Mouse (Mus musculus) heart, embryonic 15.5 days (tissue): ENCODE measurements around the gene Foxp2. TPM values are rescaled to one million over a fixed set of nuclear protein-coding genes. Genes with fewer than 3 reads are reported as not detected.

Experiments
- ATAC-seq: fragments of 200-750 bp; cut with Nextera tagmentation; replicated peaks from 2 replicates; pipeline ENCODE4 v1.8.0; 2017; ENCODE audit warnings: low read depth, moderate TSS enrichment; ENCODE audit not compliant: insufficient number of reproducible peaks, insufficient read depth, low FRiP score
- H3K27ac ChIP-seq: fragments of 300-500 bp; sonication (generic); 2 replicates; pipeline ENCODE4 v1.5.1; 2015; ENCODE audit warnings: mild to moderate bottlenecking, inconsistent platforms
- H3K27me3 ChIP-seq: fragments of 300-500 bp; sonication (generic); 2 replicates; pipeline ENCODE4 v1.6.1; 2015; ENCODE audit warnings: inconsistent platforms
- H3K36me3 ChIP-seq: fragments of 300-500 bp; sonication (generic); 2 replicates; pipeline ENCODE4 v1.6.1; 2015; ENCODE audit warnings: mild to moderate bottlenecking, inconsistent platforms
- H3K4me1 ChIP-seq: fragments of 300-500 bp; sonication (generic); replicated peaks from 2 replicates; pipeline ENCODE4 v1.6.1; 2015; ENCODE audit warnings: inconsistent platforms
- H3K4me2 ChIP-seq: fragments of 300-500 bp; sonication (generic); 2 replicates; pipeline ENCODE4 v1.6.1; 2015; ENCODE audit warnings: inconsistent platforms, mild to moderate bottlenecking, moderate library complexity
- H3K4me3 ChIP-seq: fragments of 300-500 bp; sonication (generic); 2 replicates; pipeline ENCODE4 v1.5.1; 2015; ENCODE audit warnings: mild to moderate bottlenecking, inconsistent platforms
- H3K9ac ChIP-seq: fragments of 300-500 bp; sonication (generic); 2 replicates; pipeline ENCODE4 v1.6.1; 2015; ENCODE audit warnings: mild to moderate bottlenecking, inconsistent platforms
- H3K9me3 ChIP-seq: fragments of 300-500 bp; sonication (generic); replicated peaks from 2 replicates; pipeline ENCODE4 v1.6.1; 2016; ENCODE audit warnings: inconsistent platforms
- WGBS: fragments of 180-500 bp; shearing (Covaris S2); methylation state at CpG from one replicate; pipeline ENCODE4 v1.1.7; 2015; ENCODE audit warnings: mixed read lengths; 5-methylcytosine and 5-hydroxymethylcytosine counted together
- polyA plus RNA-seq: library from polyadenylated mRNA; unstranded; fragments of >200 nt; fragmentation: Nextera tagmentation; extraction: Ambion mirVana; gene quantifications from 2 replicates; pipeline ENCODE4 v1.2.1, GENCODE M21; 2015

Gene Foxp2
- polyA plus RNA-seq, 1 experiment from 2014 or later, result 8.5 TPM

GRCm38 (mm10) chr6:15373621-15374020, 472.5 kb downstream of the Foxp2 start:
- ATAC-seq, result no peak
- no peaks in the 10 kb centered on the region for H3K9me3 ChIP-seq
- H3K4me1 ChIP-seq, result no peaks in the 10 kb centered on the region
- H3K4me2 ChIP-seq, result no peak overlapping the region
- H3K27ac ChIP-seq, result no peak overlapping the region
- H3K36me3 ChIP-seq, result no peaks in the 10 kb centered on the region
- WGBS, result 61% methylated on average over 3 of the region's 3 CpGs
- no peak overlapping the region for H3K9ac ChIP-seq
- no peaks in the 10 kb centered on the region for H3K27me3 ChIP-seq
- no peak overlapping the region for H3K4me3 ChIP-seq

GRCm38 (mm10) chr6:15378261-15378660, 477.1 kb downstream of the Foxp2 start:
- Histone ChIP-seq H3K4me3 (no peak overlapping the region), H3K9ac (no peak overlapping the region), H3K9me3 (no peaks in the 10 kb centered on the region), H3K27me3 (no peaks in the 10 kb centered on the region), H3K4me1 (no peaks in the 10 kb centered on the region), H3K4me2 (no peak overlapping the region), H3K36me3 (no peaks in the 10 kb centered on the region), H3K27ac (no peak overlapping the region)
- ATAC-seq, result no peak
- 70% methylated on average over 5 of the region's 5 CpGs for WGBS

GRCm38 (mm10) chr6:15396462-15396861, 495.3 kb downstream of the Foxp2 start:
- no peak for ATAC-seq
- no peak overlapping the region for H3K27ac ChIP-seq
- WGBS, result 73% methylated on average over 6 of the region's 6 CpGs

GRCm38 (mm10) chr6:15397485-15397884, 496.3 kb downstream of the Foxp2 start:
- ATAC-seq, result no peak
- no peaks in the 10 kb centered on the region for H3K27me3 ChIP-seq
- 81% methylated on average over 5 of the region's 5 CpGs for WGBS
- no peaks in the 10 kb centered on the region for H3K4me1 ChIP-seq
- H3K4me3 ChIP-seq, result no peak overlapping the region
- H3K9ac ChIP-seq, result no peak overlapping the region
- H3K4me2 ChIP-seq, result no peak overlapping the region
- H3K9me3 ChIP-seq, result no peaks in the 10 kb centered on the region
- H3K27ac ChIP-seq, result no peak overlapping the region
- H3K36me3 ChIP-seq, result no peaks in the 10 kb centered on the region

More at GRCm38 (mm10) chr6:15396462-15396861, 495.3 kb downstream of the Foxp2 start:
- no peak overlapping the region for H3K4me2 ChIP-seq
- no peak overlapping the region for H3K4me3 ChIP-seq
- no peaks in the 10 kb centered on the region for H3K9me3 ChIP-seq
- no peaks in the 10 kb centered on the region for H3K36me3 ChIP-seq
- no peaks in the 10 kb centered on the region for H3K27me3 ChIP-seq
- H3K9ac ChIP-seq, result no peak overlapping the region
- no peaks in the 10 kb centered on the region for H3K4me1 ChIP-seq

GRCm38 (mm10) chr6:15401138-15401537, 500.0 kb downstream of the Foxp2 start:
- Histone ChIP-seq H3K9ac (no peak overlapping the region), H3K27ac (no peak overlapping the region), H3K9me3 (no peaks in the 10 kb centered on the region), H3K36me3 (no peaks in the 10 kb centered on the region), H3K4me3 (no peak overlapping the region), H3K4me2 (no peak overlapping the region), H3K27me3 (no peaks in the 10 kb centered on the region), H3K4me1 (0 out of 2 replicates have a peak, but pooled peaks cover 3% of the 10 kb centered on the region)
- 61% methylated on average over 3 of the region's 3 CpGs for WGBS
- no peak for ATAC-seq

GRCm38 (mm10) chr6:15402026-15402425, 500.9 kb downstream of the Foxp2 start:
- Histone ChIP-seq H3K9me3 (no peaks in the 10 kb centered on the region), H3K9ac (no peak overlapping the region)
- no peak for ATAC-seq

DNA sequence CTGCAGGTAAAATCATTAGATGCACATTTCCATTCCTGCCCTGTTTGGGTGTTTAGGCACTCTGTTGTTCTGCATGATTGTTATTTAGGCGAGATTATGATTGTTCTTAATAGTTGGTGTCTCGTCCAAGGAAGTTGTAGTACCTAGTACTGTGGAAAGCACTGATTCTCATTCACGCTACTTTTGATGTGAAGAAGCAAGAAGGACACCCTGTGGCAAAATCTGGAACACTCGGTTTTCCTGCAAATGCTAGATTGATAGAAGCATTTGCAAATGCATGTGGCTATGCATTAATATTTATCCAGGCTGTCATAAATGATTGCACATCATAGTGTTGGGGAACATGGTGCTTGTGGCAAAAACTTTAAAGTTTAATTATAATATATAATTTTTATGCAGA, 514.0 kb downstream of the Foxp2 start:
- no peak overlapping the region for H3K4me2 ChIP-seq
- 38% methylated on average over 4 of the region's 4 CpGs for WGBS
- H3K9ac ChIP-seq, result no peak overlapping the region
- peaks cover 11% of the 10 kb centered on the region for H3K4me1 ChIP-seq
- H3K36me3 ChIP-seq, result no peaks in the 10 kb centered on the region
- ATAC-seq, result no peak
- no peak overlapping the region for H3K27ac ChIP-seq
- no peak overlapping the region for H3K4me3 ChIP-seq
- no peaks in the 10 kb centered on the region for H3K27me3 ChIP-seq
- no peaks in the 10 kb centered on the region for H3K9me3 ChIP-seq

More at GRCm38 (mm10) chr6:15402026-15402425, 500.9 kb downstream of the Foxp2 start:
- no peaks in the 10 kb centered on the region for H3K27me3 ChIP-seq
- WGBS, result 70% methylated on average over 4 of the region's 4 CpGs
- H3K4me3 ChIP-seq, result no peak overlapping the region
- no peaks in the 10 kb centered on the region for H3K36me3 ChIP-seq
- 0 out of 2 replicates have a peak, but pooled peaks cover 4% of the 10 kb centered on the region for H3K4me1 ChIP-seq
- H3K27ac ChIP-seq, result no peak overlapping the region
- H3K4me2 ChIP-seq, result no peak overlapping the region

DNA sequence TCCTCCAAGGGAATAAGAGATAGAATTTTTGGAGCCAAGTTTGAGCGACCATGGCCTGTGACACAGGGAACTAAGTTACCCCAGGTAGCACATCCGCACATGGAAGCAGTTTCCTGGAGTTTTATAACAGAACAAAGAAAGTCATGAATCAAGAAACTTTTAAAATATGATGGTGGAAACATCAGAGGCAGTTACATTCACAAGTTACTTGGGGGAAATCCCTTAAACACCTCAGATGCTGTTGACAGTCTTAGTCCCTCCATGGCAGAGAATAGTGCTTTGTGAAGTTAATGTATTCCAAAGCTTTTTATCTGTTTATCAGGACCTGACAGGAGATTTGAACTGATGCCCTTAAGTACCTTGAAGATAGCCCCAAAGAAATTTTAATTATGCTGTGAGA, 558.6 kb downstream of the Foxp2 start:
- no peaks in the 10 kb centered on the region for H3K36me3 ChIP-seq
- ATAC-seq, result no peak
- H3K4me1 ChIP-seq, result no peaks in the 10 kb centered on the region
- no peak overlapping the region for H3K27ac ChIP-seq
- no peak overlapping the region for H3K4me2 ChIP-seq
- no peak overlapping the region for H3K9ac ChIP-seq
- H3K9me3 ChIP-seq, result no peaks in the 10 kb centered on the region
- WGBS, result 77% methylated on average over 2 of the region's 2 CpGs
- no peaks in the 10 kb centered on the region for H3K27me3 ChIP-seq
- H3K4me3 ChIP-seq, result no peak overlapping the region

GRCm38 (mm10) chr6:15463390-15463789, 562.2 kb downstream of the Foxp2 start:
- no peak overlapping the region for H3K9ac ChIP-seq
- H3K4me2 ChIP-seq, result no peak overlapping the region
- H3K9me3 ChIP-seq, result no peaks in the 10 kb centered on the region
- ATAC-seq, result no peak
- H3K36me3 ChIP-seq, result no peaks in the 10 kb centered on the region
- 67% methylated on average over 2 of the region's 2 CpGs for WGBS
- H3K4me3 ChIP-seq, result no peak overlapping the region
- H3K27ac ChIP-seq, result no peak overlapping the region
- no peaks in the 10 kb centered on the region for H3K4me1 ChIP-seq
- H3K27me3 ChIP-seq, result no peaks in the 10 kb centered on the region

- no peak for ATAC-seq
- no peaks in the 10 kb centered on the region for H3K4me1 ChIP-seq
- 64% methylated on average over 3 of the region's 3 CpGs for WGBS
- no peaks in the 10 kb centered on the region for H3K9me3 ChIP-seq
- H3K36me3 ChIP-seq, result no peaks in the 10 kb centered on the region
- no peak overlapping the region for H3K27ac ChIP-seq
- H3K9ac ChIP-seq, result no peak overlapping the region
- H3K27me3 ChIP-seq, result no peaks in the 10 kb centered on the region
- H3K4me2 ChIP-seq, result no peak overlapping the region
- H3K4me3 ChIP-seq, result no peak overlapping the region
Observed at GRCm38 (mm10) chr6:15465471-15465870, 564.3 kb downstream of the Foxp2 start.

DNA sequence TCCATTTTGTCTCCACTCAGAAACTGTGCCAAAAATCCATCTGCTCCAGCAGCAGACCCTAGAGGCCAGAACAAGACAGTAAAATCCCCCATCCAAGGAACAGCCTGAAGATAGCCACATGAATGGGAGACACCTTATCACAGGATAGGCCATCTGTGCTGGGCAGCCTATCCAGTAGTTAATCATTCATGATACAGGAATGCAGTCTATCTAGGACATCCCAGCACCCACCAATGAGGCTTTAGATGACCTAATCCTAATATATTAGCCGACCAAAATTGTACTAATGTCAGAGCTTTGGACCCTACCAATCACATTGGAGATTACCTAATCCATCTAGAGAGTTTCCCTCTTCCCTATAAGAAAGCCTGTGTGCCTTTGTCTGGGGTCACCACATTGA, 565.5 kb downstream of the Foxp2 start:
- no peak for ATAC-seq

GRCm38 (mm10) chr6:15486909-15487308, 585.8 kb downstream of the Foxp2 start:
- no peak overlapping the region for H3K9ac ChIP-seq

More for the DNA sequence above, 565.5 kb downstream of the Foxp2 start:
- no peaks in the 10 kb centered on the region for H3K4me1 ChIP-seq
- H3K4me2 ChIP-seq, result no peak overlapping the region
- H3K9me3 ChIP-seq, result no peaks in the 10 kb centered on the region
- no peak overlapping the region for H3K4me3 ChIP-seq
- no peaks in the 10 kb centered on the region for H3K36me3 ChIP-seq
- no peak overlapping the region for H3K27ac ChIP-seq
- no peaks in the 10 kb centered on the region for H3K27me3 ChIP-seq
- 86% methylated on average over 1 of the region's 1 CpGs for WGBS
- H3K9ac ChIP-seq, result no peak overlapping the region

More at GRCm38 (mm10) chr6:15486909-15487308, 585.8 kb downstream of the Foxp2 start:
- H3K4me3 ChIP-seq, result no peak overlapping the region
- no peak overlapping the region for H3K4me2 ChIP-seq
- no peaks in the 10 kb centered on the region for H3K36me3 ChIP-seq
- ATAC-seq, result no peak
- no peaks in the 10 kb centered on the region for H3K9me3 ChIP-seq
- H3K4me1 ChIP-seq, result no peaks in the 10 kb centered on the region
- H3K27me3 ChIP-seq, result no peaks in the 10 kb centered on the region
- WGBS, result 79% methylated on average over 2 of the region's 2 CpGs
- no peak overlapping the region for H3K27ac ChIP-seq
